Mouse (Mus musculus) forebrain, embryonic 14.5 days (tissue): Measurements from ENCODE around the gene Cdk14. TPM values are rescaled to one million over a fixed set of nuclear protein-coding genes. Genes with fewer than 3 reads are reported as not detected.

Source experiments
- ATAC-seq: fragments of 200-750 bp; cut with Nextera tagmentation; 2 replicates; pipeline ENCODE4 v1.8.0; 2017; ENCODE audit warnings: mild to moderate bottlenecking, moderate library complexity
- DNase-seq: peaks from one replicate; pipeline ENCODE4 v3.0.0-alpha.2; 2015; ENCODE audit warnings: low spot score
- H3K27ac ChIP-seq: fragments of 300-500 bp; sonication (generic); 2 replicates; pipeline ENCODE4 v1.5.1; 2014; ENCODE audit warnings: low read depth, mild to moderate bottlenecking, control low read depth, low read length, moderate library complexity
- H3K27me3 ChIP-seq: fragments of 300-500 bp; sonication (generic); replicated peaks from 2 replicates; pipeline ENCODE4 v1.6.1; 2014; ENCODE audit warnings: low read length, control low read depth, mixed read lengths; ENCODE audit not compliant: control insufficient read depth, insufficient read depth
- H3K36me3 ChIP-seq: fragments of 300-500 bp; sonication (generic); 2 replicates; pipeline ENCODE4 v1.6.1; 2014; ENCODE audit warnings: low read length, control low read depth; ENCODE audit not compliant: control insufficient read depth, insufficient read depth
- H3K4me1 ChIP-seq: fragments of 300-500 bp; sonication (generic); 2 replicates; pipeline ENCODE4 v1.6.1; 2014; ENCODE audit warnings: antibody characterized with exemption, low read length, control low read depth; ENCODE audit not compliant: control insufficient read depth, insufficient read depth
- H3K4me2 ChIP-seq: fragments of 300-500 bp; sonication (generic); 2 replicates; pipeline ENCODE4 v1.6.1; 2014; ENCODE audit warnings: mild to moderate bottlenecking, control low read depth, low read length
- H3K4me3 ChIP-seq: fragments of 300-500 bp; sonication (generic); 2 replicates; pipeline ENCODE4 v1.5.1; 2014; ENCODE audit warnings: low read depth, low read length, control low read depth
- H3K9ac ChIP-seq: fragments of 300-500 bp; sonication (generic); 2 replicates; pipeline ENCODE4 v1.6.1; 2014; ENCODE audit warnings: mild to moderate bottlenecking, low read length, control low read depth, moderate library complexity
- H3K9me3 ChIP-seq: fragments of 300-500 bp; sonication (generic); replicated peaks from 2 replicates; pipeline ENCODE4 v1.6.1; 2016; ENCODE audit warnings: low read length, control low read depth, mixed read lengths; ENCODE audit not compliant: control insufficient read depth
- WGBS: fragments of 180-500 bp; shearing (Covaris S2); extraction: QIAGEN DNeasy Blood & Tissue Kit; methylation state at CpG from one replicate; pipeline ENCODE4 v1.1.7; 2014; 5-methylcytosine and 5-hydroxymethylcytosine counted together
- polyA plus RNA-seq: library from polyadenylated mRNA; unstranded; fragments of >200 nt; fragmentation: Nextera tagmentation; extraction: Ambion mirVana; gene quantifications from 2 replicates; pipeline ENCODE4 v1.2.1, GENCODE M21; 2014

Cdk14 gene
- polyA plus RNA-seq, 1 experiment from 2014 or later: 26.6 TPM

DNA sequence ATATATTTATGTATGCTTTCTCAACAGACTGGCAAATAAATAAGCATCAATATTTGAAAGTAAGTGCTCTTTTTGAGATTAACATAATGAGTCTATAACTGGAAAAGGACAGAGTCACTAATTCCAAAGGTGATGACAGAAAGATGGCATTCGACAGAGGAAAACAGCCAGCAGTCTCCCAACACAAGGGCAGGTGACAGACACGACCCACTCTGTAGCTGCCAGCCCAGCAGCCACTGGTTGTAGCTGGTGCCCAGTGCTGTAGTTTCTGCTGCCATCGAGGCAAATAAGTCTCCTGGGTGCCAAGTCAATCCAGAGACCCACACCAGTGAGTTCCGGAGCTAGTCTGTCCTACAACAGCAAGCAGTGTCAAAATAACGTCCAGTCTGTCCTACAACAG, 280.3 kb downstream of the Cdk14 start:
- WGBS: 69% methylated on average over 5 of the region's 5 CpGs
- peak; percentile 53 for DNase-seq
- H3K9me3 ChIP-seq: no peaks in the 10 kb centered on the region
- no peak overlapping the region for H3K4me2 ChIP-seq
- no peak overlapping the region for H3K4me3 ChIP-seq
- no peak overlapping the region for H3K27ac ChIP-seq
- peak; percentile 72 for ATAC-seq
- no peaks in the 10 kb centered on the region for H3K27me3 ChIP-seq
- peaks cover 4% of the 10 kb centered on the region; the same call in 1 of the 2 replicates for H3K4me1 ChIP-seq
- H3K9ac ChIP-seq: no peak overlapping the region
- H3K36me3 ChIP-seq: no peaks in the 10 kb centered on the region

DNA sequence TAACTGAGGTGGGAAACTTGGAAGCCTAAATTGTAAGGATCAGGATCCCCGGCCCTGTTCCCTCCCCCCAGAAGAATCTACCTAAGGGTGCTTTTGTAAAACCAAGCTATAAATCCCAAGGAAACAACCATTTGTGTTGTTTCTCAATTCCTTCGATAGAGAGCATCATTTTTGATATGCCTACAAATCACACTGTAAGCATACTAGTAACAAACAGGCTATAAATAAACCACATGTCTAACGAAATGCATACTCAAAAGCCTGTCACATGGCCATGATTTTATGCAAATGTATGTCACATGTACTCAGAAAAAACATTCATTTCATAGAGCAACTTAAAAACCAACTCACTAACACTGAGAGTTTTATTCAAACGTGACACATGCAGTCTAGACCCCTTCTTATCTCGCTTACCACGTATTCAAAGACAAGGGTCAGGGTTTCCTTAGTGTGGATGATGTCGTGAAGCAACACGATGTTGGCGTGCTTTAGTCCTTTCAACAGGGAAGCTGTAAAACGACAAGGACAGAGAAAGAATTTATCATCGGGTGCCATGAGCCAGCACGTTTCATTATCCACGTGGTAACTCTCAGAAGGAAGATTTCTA, 285.1 kb downstream of the Cdk14 start:
- Histone ChIP-seq H3K4me1 (peaks cover 12% of the 10 kb centered on the region), H3K36me3 (no peaks in the 10 kb centered on the region), H3K27ac (peak overlapping the region; percentile 28), H3K4me2 (no peak overlapping the region; the same call in 1 of the 2 replicates), H3K4me3 (no peak overlapping the region), H3K9ac (no peak overlapping the region), H3K27me3 (no peaks in the 10 kb centered on the region), H3K9me3 (no peaks in the 10 kb centered on the region)
- peak; percentile 62 for ATAC-seq
- WGBS: 70% methylated on average over 13 of the region's 13 CpGs
- DNase-seq: peak; percentile 67

DNA sequence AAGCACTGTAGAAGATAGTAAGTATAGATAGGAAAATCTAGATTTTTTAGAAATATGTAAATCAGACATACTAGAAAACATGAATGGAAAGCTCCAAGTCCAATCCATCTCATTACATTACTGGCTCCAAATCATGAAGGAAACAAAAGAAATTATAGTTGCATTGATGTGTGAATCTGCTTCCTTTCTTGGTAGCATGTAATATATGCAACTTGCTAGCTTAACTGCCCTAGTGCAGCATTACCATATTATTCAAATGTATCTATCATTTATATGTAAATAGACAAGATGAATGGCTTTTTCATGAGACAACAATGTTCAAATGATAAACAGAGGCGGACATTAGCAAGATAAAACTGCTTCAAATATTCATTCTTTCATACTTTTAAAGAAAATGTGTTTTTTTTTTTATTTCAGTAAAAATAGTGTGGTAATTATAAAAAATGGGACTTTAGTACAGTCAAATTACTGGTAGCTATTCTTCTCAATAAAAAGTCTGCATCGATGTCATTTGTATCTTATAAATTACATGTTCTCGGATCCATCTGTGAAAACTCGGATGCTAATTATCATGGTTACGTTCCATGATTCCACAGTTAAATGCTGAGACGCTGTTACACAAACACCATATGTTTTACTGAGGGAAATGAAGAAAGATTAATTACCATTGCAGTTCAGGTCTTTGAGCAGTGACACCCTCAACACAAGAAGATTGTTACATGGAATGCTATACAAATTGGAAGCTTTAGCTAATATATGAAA, 285.8 kb downstream of the Cdk14 start:
- no peaks in the 10 kb centered on the region for H3K27me3 ChIP-seq
- no peak overlapping the region for H3K4me3 ChIP-seq
- no peaks in the 10 kb centered on the region for H3K36me3 ChIP-seq
- DNase-seq (peak; percentile 90), ATAC-seq (peak; percentile 85)
- 31% methylated on average over 6 of the region's 6 CpGs for WGBS
- H3K4me2 ChIP-seq: no peak overlapping the region
- H3K27ac ChIP-seq: peak overlapping the region; percentile 28
- peaks cover 12% of the 10 kb centered on the region for H3K4me1 ChIP-seq
- H3K9me3 ChIP-seq: no peaks in the 10 kb centered on the region
- H3K9ac ChIP-seq: no peak overlapping the region

GRCm38 (mm10) chr5:5128852-5129251, 291.3 kb downstream of the Cdk14 start:
- Histone ChIP-seq H3K9ac (no peak overlapping the region), H3K4me1 (peaks cover 6% of the 10 kb centered on the region), H3K27me3 (no peaks in the 10 kb centered on the region), H3K4me2 (no peak overlapping the region), H3K27ac (no peak overlapping the region), H3K36me3 (no peaks in the 10 kb centered on the region), H3K4me3 (no peak overlapping the region), H3K9me3 (no peaks in the 10 kb centered on the region)
- 62% methylated on average over 1 of the region's 1 CpGs for WGBS
- no peak for ATAC-seq
- no peak for DNase-seq

GRCm38 (mm10) chr5:5124645-5125044, 295.5 kb downstream of the Cdk14 start:
- Histone ChIP-seq H3K9ac (no peak overlapping the region), H3K4me2 (no peak overlapping the region), H3K4me1 (no peaks in the 10 kb centered on the region), H3K27me3 (no peaks in the 10 kb centered on the region), H3K4me3 (no peak overlapping the region), H3K27ac (no peak overlapping the region), H3K36me3 (no peaks in the 10 kb centered on the region), H3K9me3 (no peaks in the 10 kb centered on the region)
- 90% methylated on average over 4 of the region's 4 CpGs for WGBS
- DNase-seq: no peak
- ATAC-seq: no peak

DNA sequence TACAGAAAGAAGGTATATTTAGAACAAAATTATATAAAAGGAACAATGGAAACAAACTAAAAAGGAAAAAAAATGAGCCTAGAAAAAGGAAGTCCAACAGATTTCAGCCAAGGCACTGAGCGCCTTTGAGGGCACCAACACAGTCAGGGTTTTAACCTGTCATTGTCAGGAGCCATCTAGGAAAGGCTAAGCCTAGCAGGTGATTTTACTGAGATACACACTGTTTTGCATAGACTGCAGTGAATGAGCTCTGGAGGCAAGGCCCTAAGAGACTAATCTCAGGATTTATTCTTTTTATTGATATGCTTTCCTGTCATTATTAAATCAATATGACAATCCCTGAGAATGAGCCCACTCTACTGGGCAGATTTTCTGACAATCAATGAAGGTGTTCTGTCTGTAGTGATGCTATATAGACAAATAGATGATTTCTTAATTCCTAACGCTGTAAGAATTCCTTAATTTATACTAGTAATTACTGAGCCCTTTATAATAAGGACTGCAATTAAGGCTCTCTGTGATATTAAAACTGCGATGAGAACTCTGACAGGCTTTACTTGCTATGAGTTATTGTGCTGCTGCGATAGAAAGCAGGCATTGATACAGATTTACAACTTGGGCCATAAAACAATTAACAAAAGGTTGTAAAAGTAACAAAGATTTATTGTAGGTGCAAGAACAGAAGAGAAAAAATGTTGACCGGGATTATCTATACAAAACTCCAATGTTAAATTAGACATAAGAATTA, 303.2 kb downstream of the Cdk14 start:
- H3K4me3 ChIP-seq: no peak overlapping the region
- ATAC-seq (no peak), DNase-seq (no peak)
- H3K27me3 ChIP-seq: no peaks in the 10 kb centered on the region
- WGBS: 64% methylated on average over 5 of the region's 5 CpGs
- H3K36me3 ChIP-seq: no peaks in the 10 kb centered on the region
- no peak overlapping the region for H3K27ac ChIP-seq
- H3K4me2 ChIP-seq: no peak overlapping the region
- no peaks in the 10 kb centered on the region for H3K9me3 ChIP-seq
- no peak overlapping the region for H3K9ac ChIP-seq
- H3K4me1 ChIP-seq: no peaks in the 10 kb centered on the region; the same call in 1 of the 2 replicates

DNA sequence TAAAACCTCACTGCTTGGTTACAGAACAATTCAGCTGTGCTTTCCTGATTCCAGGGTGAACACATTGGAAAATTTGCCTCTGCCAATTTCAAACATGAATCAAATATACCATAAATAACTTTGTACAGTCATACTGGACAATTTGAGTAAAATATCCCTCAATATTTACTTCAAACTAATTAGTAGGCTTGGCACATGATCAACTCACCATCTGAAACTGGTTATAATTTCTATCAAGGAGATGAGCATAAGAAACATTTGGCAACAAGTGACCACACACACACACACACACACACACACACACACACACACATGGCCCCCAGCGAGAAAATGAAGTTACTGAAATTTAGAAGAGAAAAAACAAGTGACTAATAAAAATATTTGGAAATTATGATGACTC, 304.6 kb downstream of the Cdk14 start:
- DNase-seq (peak; percentile 41), ATAC-seq (no peak)
- H3K36me3 ChIP-seq: no peaks in the 10 kb centered on the region
- H3K27ac ChIP-seq: no peak overlapping the region
- no peak overlapping the region for H3K4me3 ChIP-seq
- H3K9ac ChIP-seq: no peak overlapping the region
- H3K4me2 ChIP-seq: no peak overlapping the region
- H3K27me3 ChIP-seq: no peaks in the 10 kb centered on the region
- 88% methylated on average over 1 of the region's 1 CpGs for WGBS
- H3K9me3 ChIP-seq: no peaks in the 10 kb centered on the region
- H3K4me1 ChIP-seq: no peaks in the 10 kb centered on the region; the same call in 1 of the 2 replicates

DNA sequence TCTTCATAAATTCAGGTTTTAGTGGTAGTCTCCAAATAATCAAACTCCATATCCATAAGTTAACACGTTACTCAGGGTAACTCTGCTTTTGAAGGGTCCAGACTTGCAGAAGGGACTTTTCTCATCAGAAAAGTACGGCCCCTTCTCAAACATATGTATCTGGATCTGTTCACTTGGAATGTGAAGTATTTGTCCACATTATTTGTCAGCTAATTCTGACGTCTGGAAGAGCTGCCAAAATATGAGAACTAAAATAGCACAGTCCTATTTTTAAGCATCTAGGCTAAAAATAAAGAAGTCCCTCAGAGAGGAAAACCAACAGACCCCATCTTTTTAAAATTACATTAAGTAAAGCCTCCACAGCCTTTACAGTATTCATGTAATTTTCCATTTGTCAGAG, 310.5 kb downstream of the Cdk14 start:
- Histone ChIP-seq H3K4me2 (no peak overlapping the region), H3K4me3 (no peak overlapping the region), H3K27me3 (no peaks in the 10 kb centered on the region), H3K9me3 (no peaks in the 10 kb centered on the region), H3K9ac (no peak overlapping the region), H3K36me3 (no peaks in the 10 kb centered on the region), H3K27ac (no peak overlapping the region), H3K4me1 (no peaks in the 10 kb centered on the region)
- 77% methylated on average over 3 of the region's 3 CpGs for whole genome bisulfite sequencing
- DNase-seq (no peak), ATAC-seq (no peak)

GRCm38 (mm10) chr5:5109017-5109416, 311.1 kb downstream of the Cdk14 start:
- no peak overlapping the region for H3K27ac ChIP-seq

More at GRCm38 (mm10) chr5:5109017-5109416, 311.1 kb downstream of the Cdk14 start:
- H3K27me3 ChIP-seq: no peaks in the 10 kb centered on the region
- no peak overlapping the region for H3K4me2 ChIP-seq
- H3K4me3 ChIP-seq: no peak overlapping the region
- no peaks in the 10 kb centered on the region for H3K36me3 ChIP-seq
- 90% methylated on average over 3 of the region's 3 CpGs for WGBS
- no peak for DNase-seq
- ATAC-seq: no peak
- no peaks in the 10 kb centered on the region for H3K9me3 ChIP-seq
- no peaks in the 10 kb centered on the region for H3K4me1 ChIP-seq
- no peak overlapping the region for H3K9ac ChIP-seq
